Mouse (Mus musculus): ENCODE measurements at regions not wholly inside any gene's neighbourhood (a gene's known extent, or its start where the extent isn't known, plus 50 kb on each side); places are given as distances from the start of the nearest gene placed in this dataset.

GRCm38 (mm10) chr15:90021746-90022312, 180.2 kb upstream of the Syt10 start:
- DNase-seq = no peak

- DNase-seq = no peak
Measured at GRCm38 (mm10) chr15:90023164-90023563, 181.5 kb upstream of the Syt10 start.

DNA sequence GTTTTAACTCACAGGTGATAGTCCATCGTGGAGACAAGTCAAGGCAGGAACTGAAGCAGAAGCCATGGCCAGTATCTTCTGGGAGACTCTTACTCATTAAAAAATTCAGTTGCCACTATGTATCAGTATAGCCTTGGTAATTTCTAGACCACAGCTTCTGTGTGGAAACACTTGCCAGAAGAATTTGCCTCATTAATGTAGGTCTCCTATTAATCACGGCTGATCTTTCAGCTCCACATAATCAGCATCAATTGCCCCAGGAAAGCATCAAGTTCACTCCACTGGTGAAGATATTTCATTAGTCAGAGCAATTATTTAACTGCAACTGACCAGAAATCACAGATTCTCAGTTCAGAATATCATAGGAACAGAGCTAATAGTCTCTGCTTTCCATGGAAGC, 189.8 kb upstream of the Alg10b start:
- DNase-seq = no peak

GRCm38 (mm10) chr15:90045683-90046082, 178.4 kb upstream of the Alg10b start:
- DNase-seq = no peak

DNA sequence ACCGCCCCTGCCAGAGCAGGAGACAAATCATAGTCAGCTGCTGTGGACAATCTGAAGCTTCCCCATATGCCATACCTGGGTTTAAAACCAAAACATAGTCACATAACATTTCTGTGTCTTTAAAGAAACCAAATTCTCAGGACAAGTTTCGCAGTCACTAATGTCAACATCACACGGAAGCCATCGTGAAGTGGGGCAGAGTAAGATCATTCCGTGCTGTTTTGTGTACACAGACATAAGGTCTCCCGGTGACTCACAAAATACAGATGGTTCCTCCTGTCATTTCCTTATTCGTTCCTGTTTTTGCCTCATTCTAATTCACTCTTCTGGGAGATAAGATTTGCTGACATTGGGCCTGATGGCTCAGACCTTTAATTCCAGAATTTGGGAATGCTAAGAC, 162.1 kb upstream of the Alg10b start:
- DNase-seq = peak; percentile 28

DNA sequence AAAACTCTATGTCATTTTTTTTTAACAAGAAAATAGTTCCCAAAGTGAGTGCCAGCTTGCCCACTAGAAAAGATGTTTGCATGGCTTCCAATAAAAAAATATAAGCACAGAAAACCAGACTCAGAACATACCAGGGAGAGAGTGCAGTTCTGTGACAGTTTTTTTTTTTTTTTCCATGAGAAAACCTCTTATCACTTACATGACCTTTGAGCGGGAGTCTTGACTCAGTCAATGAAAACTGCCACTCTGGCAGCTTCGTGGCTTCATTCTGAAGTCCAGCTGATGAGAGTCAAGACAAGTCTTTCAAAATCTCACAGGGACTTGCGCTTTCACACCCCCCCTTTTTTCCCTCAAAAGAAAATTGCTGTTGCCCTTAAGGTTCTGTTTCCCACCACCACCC, 158.3 kb upstream of the Alg10b start:
- DNase-seq = no peak

GRCm38 (mm10) chr15:90072078-90072477, 152.0 kb upstream of the Alg10b start:
- peak; percentile 12 for DNase-seq

DNA sequence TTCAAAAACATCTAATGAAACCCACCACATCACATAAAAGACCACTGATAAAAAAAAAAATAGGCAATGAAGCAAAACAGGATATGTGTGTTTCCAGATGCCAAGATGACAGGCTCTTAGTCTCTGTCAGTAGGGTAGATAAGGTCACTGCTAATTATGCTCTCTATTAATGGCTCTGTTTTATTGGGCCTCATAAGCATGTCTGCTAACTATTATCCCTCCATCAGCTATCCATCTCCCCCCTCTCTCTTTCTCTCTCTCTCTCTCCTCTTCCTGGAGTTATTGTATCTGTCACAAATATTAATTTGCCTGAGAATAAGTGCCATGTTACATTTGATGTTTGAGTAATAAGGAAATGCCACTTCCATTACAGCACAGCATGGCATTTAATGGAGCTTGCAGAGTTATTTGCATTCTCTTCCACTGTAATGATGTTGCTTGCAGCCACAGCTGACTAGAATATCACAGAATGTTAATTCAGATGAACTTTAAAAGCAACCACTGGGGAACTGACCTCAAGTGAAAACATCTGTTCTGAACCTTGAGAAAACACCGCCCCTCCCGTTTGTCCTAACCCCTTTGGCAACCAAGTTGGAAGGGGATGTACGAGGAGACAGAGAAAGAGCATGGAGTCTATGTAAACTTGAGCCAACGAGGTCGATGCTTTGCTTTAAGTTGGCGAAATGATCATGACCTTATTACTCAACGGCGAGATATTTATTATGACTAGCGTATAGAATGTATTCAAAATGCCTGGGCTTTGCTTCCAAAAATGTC, 141.7 kb upstream of the Alg10b start:
- DNase-seq = no peak

DNA sequence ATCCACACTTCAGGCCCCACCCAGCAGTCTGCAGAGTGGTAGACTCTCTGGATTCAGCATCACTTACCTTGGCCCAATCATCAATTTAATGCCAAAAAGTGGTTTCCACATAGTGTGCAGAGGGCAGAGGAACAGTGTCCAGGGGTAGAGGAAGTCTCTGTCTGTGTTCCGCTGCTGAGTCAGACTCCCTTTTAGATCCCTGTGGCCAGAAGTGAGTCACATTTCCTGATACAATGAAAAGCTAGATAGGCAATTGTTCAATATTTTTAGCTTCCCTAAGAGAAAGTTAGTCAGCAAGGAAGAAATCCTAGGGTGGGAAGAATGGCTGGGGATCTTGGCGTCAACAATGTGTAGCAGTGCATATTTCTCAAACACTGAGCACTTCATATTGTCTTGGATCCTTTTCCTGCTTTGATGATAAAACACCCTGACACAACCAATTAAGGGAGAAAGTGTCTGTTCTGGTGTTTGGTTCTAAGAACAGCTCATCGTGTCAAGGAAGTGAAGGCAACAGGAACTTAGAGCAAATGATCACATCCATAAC, 114.6 kb upstream of the Alg10b start:
- DNase-seq = no peak

DNA sequence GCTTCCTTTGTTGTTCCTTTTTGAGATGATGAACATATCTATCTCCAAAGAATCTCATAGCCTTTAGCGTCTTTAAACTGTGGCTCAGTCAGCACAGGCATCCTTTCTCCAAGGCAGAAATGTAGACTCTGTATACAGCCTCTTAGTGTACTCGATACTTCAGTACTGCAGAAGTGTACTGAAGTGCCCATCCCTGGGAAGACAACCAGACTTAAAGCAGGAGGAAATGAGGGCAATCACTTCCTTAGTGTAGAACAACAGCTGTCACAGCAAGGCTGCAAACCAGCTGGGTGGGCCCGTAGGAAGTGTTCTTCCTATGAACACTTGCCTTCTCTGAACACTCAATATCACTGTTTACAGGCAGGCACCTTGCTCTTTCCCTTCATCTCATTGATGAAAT, 110.5 kb upstream of the Alg10b start:
- no peak for DNase-seq

- peak; percentile 26 for DNase-seq
Measured at GRCm38 (mm10) chr15:90119747-90120146, 104.4 kb upstream of the Alg10b start.

GRCm38 (mm10) chr15:90123999-90124398, 100.1 kb upstream of the Alg10b start:
- peak; percentile 79 for DNase-seq

DNA sequence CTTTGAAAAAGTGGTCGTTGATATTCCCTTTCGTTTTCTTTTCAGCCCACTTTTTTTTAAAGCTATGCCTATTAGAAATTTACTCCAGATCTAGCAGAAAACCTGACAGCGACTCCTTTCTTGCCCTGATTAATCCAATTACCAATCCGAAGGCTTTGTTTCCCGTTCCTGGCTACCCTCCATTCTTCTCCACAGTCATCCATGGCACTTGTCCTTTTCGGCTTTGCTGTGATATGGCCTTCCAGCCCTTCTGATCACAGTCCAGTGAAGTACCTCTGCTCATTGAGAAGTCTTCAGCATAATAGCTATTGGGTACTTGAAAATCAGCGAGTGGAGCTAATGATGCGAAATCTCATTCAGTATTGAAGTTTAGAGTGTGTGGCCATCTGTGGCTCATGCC, 99.0 kb upstream of the Alg10b start:
- no peak for DNase-seq

- peak; percentile 49 for DNase-seq
Measured at GRCm38 (mm10) chr15:90131777-90132176, 92.3 kb upstream of the Alg10b start.

GRCm38 (mm10) chr15:90140966-90141365, 83.1 kb upstream of the Alg10b start:
- DNase-seq = no peak

- no peak for DNase-seq
Measured at GRCm38 (mm10) chr15:90148663-90149062, 75.4 kb upstream of the Alg10b start.

DNA sequence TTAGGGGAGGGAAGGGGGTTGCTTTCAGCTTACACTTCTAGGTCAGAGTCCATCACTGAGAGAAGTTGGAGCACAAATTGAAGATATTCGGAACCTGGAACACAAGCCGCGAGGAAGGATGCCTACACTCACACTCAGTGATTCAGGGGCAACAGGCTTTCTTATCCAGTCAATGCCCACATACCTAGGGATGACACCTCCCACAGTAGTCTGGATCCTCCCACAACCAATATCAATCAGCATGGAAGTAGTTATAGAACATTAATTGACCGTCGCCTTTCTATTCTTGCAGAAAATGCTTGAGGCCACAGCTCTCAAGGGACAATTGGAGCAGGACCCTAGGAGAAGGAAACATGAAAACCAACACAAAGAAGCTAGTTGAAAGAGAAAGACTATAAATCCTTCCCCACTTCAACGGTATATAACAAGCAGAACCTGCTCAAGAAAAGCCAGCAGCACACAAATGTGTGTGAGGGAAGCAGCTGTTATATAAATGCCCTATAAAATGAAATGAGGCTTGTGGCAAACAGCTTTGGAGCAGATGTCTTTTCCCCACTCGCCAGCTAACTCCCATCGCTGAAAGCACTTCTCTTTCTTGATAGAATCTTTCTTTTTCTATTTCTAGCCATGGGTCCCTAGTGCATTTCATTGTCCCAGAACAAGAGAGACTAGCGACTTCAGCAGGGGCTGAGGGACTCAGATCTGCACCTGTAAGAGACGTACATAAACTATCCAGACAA, 70.1 kb upstream of the Alg10b start:
- peak; percentile 66 for DNase-seq
